Mouse (Mus musculus) intestine, embryonic 15.5 days (tissue): Measurements from ENCODE around the gene Gpr149. TPM values are rescaled to one million over a fixed set of nuclear protein-coding genes. Genes with fewer than 3 reads are reported as not detected.

Experiments used
- ATAC-seq: fragments of 200-750 bp; cut with Nextera tagmentation; 2 replicates; pipeline ENCODE4 v1.8.0; 2017; ENCODE audit warnings: moderate TSS enrichment, moderate library complexity
- H3K27ac ChIP-seq: fragments of 300-500 bp; sonication (generic); 2 replicates; pipeline ENCODE4 v1.5.1; 2015; ENCODE audit warnings: mild to moderate bottlenecking, inconsistent platforms
- H3K27me3 ChIP-seq: fragments of 300-500 bp; sonication (generic); replicated peaks from 2 replicates; pipeline ENCODE4 v1.6.1; 2015; ENCODE audit warnings: inconsistent platforms
- H3K36me3 ChIP-seq: fragments of 300-500 bp; sonication (generic); 2 replicates; pipeline ENCODE4 v1.6.1; 2015; ENCODE audit warnings: inconsistent platforms
- H3K4me1 ChIP-seq: fragments of 300-500 bp; sonication (generic); replicated peaks from 2 replicates; pipeline ENCODE4 v1.6.1; 2015; ENCODE audit warnings: inconsistent platforms
- H3K4me2 ChIP-seq: fragments of 300-500 bp; sonication (generic); replicated peaks from 2 replicates; pipeline ENCODE4 v1.6.1; 2015; ENCODE audit warnings: mild to moderate bottlenecking, inconsistent platforms
- H3K4me3 ChIP-seq: fragments of 300-500 bp; sonication (generic); replicated peaks from 2 replicates; pipeline ENCODE4 v1.5.1; 2015; ENCODE audit warnings: inconsistent platforms
- H3K9ac ChIP-seq: fragments of 300-500 bp; sonication (generic); 2 replicates; pipeline ENCODE4 v1.6.1; 2015; ENCODE audit warnings: inconsistent platforms
- H3K9me3 ChIP-seq: fragments of 300-500 bp; sonication (generic); 2 replicates; pipeline ENCODE4 v1.6.1; 2016; ENCODE audit warnings: inconsistent platforms
- WGBS: fragments of 180-500 bp; shearing (Covaris S2); methylation state at CpG from one replicate; pipeline ENCODE4 v1.1.7; 2015; 5-methylcytosine and 5-hydroxymethylcytosine counted together
- polyA plus RNA-seq: library from polyadenylated mRNA; unstranded; fragments of >200 nt; fragmentation: Nextera tagmentation; extraction: Ambion mirVana; gene quantifications from 2 replicates; pipeline ENCODE4 v1.2.1, GENCODE M21; 2015

Gene Gpr149
- polyA plus RNA-seq = 0.13 and 0.24 TPM in 2 replicates

DNA sequence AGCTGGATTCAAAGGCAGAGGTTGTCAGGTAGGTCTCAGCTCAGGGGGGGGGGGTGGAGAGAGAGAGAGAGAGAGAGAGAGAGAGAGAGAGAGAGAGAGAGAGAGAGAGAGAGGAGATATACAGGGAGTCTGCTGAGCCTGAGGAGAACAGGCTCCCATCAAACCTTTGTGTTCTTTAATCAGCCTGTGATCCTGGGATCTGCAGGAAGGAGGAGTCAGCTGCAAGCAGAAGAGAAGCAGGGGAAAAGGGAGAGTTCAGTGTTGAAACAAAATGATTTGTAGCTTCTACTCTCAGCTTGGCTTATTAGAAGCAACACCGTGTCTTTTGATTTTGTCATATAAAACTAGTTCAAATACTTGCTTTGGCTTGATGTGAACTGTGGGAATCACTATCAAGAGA, at the start of gene Gpr149:
TSS of gene Gpr149 (minus strand) at position 168 of the 400 bp plus-strand sequence.
- WGBS = 77% methylated on average over 1 of the region's 1 CpGs
- H3K9ac ChIP-seq = no peak within 1 kb of the TSS
- H3K27ac ChIP-seq = no peak within 1 kb of the TSS
- H3K27me3 ChIP-seq = peaks cover 4% of the 10 kb centered on the region; the same call in 1 of the 2 replicates
- H3K4me1 ChIP-seq = peaks cover 4% of the 10 kb centered on the region; the same call in 1 of the 2 replicates
- H3K36me3 ChIP-seq = no peaks in the 10 kb centered on the region
- H3K9me3 ChIP-seq = no peaks in the 10 kb centered on the region
- H3K4me2 ChIP-seq = peak within 1 kb of the TSS; percentile 86
- ATAC-seq = no peak
- H3K4me3 ChIP-seq = peak within 1 kb of the TSS; percentile 38

DNA sequence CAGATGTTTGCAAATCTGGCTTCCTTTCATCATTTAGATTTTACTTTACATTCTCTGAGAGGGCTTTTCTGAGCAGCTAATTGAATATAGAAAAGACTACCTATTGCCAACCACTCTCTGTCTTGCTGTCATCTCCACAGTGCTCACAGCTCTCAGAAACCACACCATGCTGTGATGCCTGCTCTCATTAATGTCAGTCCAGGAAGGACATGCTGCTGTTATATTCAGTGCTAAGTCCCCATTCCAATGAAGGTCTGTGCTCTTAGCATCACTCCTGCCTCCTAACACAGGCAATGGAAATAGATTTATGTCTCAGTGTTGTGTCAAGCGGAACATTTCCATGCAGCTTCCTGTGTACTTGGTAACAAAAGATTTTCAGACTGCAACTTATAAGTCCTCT, 45.6 kb upstream of the Gpr149 start:
- Histone ChIP-seq H3K27ac (no peak overlapping the region), H3K9me3 (no peaks in the 10 kb centered on the region), H3K9ac (no peak overlapping the region), H3K36me3 (no peaks in the 10 kb centered on the region), H3K4me1 (no peaks in the 10 kb centered on the region), H3K4me2 (no peak overlapping the region), H3K27me3 (no peaks in the 10 kb centered on the region), H3K4me3 (no peak overlapping the region)
- no peak for ATAC-seq
- WGBS = 84% methylated on average over 1 of the region's 1 CpGs

DNA sequence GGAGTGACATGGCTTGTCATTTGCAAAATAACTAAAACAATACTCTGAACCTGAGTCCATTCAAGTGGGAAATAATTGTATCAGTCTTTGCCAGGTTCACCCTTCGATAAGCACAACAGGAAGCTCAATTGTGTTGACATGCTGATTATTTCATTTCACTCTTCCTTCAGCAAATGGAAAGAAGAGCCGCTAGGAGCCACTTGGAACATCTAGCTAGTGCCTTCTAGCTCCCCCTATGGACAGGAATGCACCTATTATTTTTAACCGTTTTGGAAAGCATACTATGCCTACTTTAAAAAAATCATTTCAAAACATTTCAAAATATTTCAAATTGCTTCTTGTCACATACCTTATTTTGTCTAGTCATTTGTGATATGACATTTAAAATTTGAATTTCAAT, 5.9 kb upstream of the Gpr149 start:
- Histone ChIP-seq H3K27me3 (no peaks in the 10 kb centered on the region), H3K4me3 (no peak overlapping the region), H3K9ac (no peak overlapping the region), H3K4me2 (no peak overlapping the region), H3K4me1 (no peaks in the 10 kb centered on the region), H3K36me3 (no peaks in the 10 kb centered on the region), H3K9me3 (no peaks in the 10 kb centered on the region), H3K27ac (no peak overlapping the region)
- ATAC-seq = no peak
- 68% methylated on average over 3 of the region's 3 CpGs for WGBS

DNA sequence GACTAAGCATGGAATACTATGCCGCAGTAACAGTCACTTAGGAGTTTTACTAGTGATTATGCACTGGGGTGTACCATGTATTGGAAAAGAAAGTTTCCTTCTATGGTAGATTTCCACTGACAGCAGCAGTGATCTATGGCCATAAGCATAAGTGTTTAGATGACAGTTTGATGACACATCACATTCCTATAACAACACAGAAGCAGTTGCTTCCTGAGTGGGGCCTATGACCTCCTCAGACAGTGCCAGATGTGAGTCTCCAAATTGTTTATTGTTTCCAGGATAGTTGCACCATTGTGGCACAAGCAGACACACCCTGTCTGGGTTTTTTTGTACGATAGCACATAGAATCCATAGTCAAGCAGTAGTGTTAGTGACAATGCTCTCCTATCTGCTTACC, 991 bp upstream of the Gpr149 start:
- ATAC-seq = no peak
- H3K36me3 ChIP-seq = no peaks in the 10 kb centered on the region

DNA sequence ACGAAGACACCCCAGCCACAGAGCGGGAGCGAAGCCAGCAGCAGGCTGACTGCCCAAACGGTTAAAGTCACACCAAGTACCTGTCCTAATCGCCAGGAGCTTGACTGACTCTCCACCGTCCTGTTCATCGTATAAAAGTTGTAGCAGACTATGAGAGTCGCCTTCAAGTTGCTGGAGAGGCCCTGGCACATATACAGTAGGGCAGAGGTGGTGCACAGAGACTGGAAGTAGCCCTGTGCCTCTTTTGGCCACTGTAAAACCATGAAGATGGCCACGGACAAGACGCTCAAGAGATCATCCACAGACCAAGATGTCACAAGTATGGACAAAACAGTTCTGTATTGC, 921 bp downstream of the Gpr149 start:
- 13% methylated on average over 10 of the region's 10 CpGs for WGBS
- Histone ChIP-seq H3K27ac (no peak overlapping the region), H3K4me3 (peak overlapping the region; percentile 38), H3K4me1 (peaks cover 4% of the 10 kb centered on the region; the same call in 1 of the 2 replicates), H3K36me3 (no peaks in the 10 kb centered on the region), H3K9ac (no peak overlapping the region), H3K9me3 (no peaks in the 10 kb centered on the region), H3K27me3 (peaks cover 4% of the 10 kb centered on the region; the same call in 1 of the 2 replicates), H3K4me2 (peak overlapping the region; percentile 86)
- ATAC-seq = no peak

More for the DNA sequence above, 991 bp upstream of the Gpr149 start:
- no peak overlapping the region for H3K27ac ChIP-seq
- H3K4me2 ChIP-seq = no peak overlapping the region
- H3K27me3 ChIP-seq = peaks cover 4% of the 10 kb centered on the region; the same call in 1 of the 2 replicates
- no peaks in the 10 kb centered on the region for H3K9me3 ChIP-seq
- no peak overlapping the region for H3K4me3 ChIP-seq
- H3K9ac ChIP-seq = no peak overlapping the region
- 86% methylated on average over 2 of the region's 2 CpGs for WGBS
- H3K4me1 ChIP-seq = peaks cover 4% of the 10 kb centered on the region; the same call in 1 of the 2 replicates

DNA sequence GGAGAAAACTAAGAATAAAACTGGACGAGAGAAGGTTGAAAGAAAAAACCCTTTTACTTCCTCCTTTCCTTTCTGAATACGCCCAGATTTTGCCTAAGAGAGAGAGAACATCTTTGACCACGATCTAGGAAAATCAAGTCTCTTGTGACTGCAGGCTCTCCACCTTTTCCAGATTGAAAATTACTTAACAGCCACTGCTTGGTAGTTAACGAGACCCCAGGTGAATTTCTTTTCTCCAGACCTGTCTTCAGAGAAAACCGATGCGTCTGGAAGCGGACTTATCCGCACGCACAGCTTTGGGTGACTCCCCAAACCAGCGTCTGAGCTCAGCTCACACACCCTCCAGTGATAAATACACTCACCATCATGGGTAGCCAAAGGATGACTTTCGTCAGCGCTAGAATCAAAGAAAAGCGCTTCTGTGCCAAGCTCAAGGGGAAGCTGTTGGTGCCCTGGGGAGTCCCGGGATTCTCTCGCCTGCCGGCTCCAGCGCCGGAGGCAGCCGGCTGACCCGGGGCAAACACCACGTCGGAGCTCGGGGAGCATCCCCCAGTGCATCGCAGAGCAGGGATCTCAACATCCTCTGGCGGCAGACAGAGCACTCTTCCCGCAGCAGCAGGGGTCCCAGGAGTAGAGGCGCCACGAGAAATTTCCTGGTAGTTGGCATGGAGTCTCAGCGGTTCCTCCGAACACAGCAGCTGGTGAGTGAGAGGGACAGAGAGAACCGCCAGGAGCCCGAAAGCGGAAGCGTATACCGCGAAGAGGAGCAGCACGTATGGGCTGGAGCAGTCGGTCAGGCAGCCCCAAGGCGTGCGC, 1.5 kb downstream of the Gpr149 start:
- Histone ChIP-seq H3K4me3 (peak overlapping the region; percentile 38), H3K36me3 (no peaks in the 10 kb centered on the region), H3K27ac (no peak overlapping the region), H3K27me3 (peaks cover 4% of the 10 kb centered on the region; the same call in 1 of the 2 replicates), H3K9me3 (no peaks in the 10 kb centered on the region), H3K4me1 (peaks cover 4% of the 10 kb centered on the region; the same call in 1 of the 2 replicates), H3K9ac (0 out of 2 replicates have a peak overlapping the region, but pooled peaks have one; percentile 5), H3K4me2 (peak overlapping the region; percentile 86)
- 2% methylated on average over 40 of the region's 40 CpGs for WGBS
- peak; percentile 71; the same call in 1 of the 2 replicates for ATAC-seq

DNA sequence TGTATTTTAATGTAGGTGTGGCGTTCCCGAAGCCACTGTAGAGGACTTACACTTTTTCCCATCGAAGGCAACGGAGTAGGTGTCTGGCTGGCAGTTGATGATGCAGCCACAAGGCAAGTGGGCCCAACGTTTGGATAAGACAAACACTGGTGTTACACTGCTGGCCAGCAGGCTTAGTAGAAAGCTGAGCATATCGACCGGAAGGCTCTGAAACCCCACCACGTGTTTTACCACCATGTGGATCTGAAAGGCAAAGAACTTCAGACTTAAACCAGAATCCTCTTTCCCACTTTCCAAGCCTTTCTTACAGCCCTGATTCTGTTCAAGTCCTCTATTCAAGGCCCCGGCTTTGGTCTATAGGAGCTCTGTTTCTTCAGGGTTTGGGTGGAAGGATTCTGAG, 2.5 kb downstream of the Gpr149 start:
- H3K27me3 ChIP-seq = peaks cover 4% of the 10 kb centered on the region; the same call in 1 of the 2 replicates
- H3K9ac ChIP-seq = no peak overlapping the region
- H3K9me3 ChIP-seq = no peaks in the 10 kb centered on the region
- no peak overlapping the region for H3K4me3 ChIP-seq
- no peak overlapping the region for H3K27ac ChIP-seq
- H3K36me3 ChIP-seq = no peaks in the 10 kb centered on the region
- peaks cover 4% of the 10 kb centered on the region; the same call in 1 of the 2 replicates for H3K4me1 ChIP-seq
- 76% methylated on average over 9 of the region's 9 CpGs for WGBS
- no peak for ATAC-seq
- H3K4me2 ChIP-seq = peak overlapping the region; percentile 86; the same call in 1 of the 2 replicates

DNA sequence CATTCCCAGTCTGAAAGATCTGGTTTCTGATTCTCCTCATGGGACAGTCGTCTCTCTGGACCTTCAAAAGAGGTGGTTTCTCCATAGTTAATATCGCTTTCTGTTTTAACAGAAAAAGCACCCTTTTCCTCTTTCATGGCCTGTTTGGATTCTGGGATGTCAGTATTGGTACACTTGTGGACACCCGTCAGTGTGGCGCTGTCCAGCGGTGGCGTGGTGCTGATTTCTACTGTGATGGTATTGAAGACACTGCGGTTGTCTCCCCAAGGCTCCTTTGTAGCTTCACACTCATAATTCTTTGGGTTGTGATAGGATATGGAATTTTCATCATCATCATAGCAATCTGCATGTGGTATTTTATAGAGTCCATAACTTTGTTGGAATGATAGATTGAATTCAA, 10.1 kb downstream of the Gpr149 start:
- Histone ChIP-seq H3K4me1 (no peaks in the 10 kb centered on the region), H3K9me3 (no peaks in the 10 kb centered on the region), H3K4me2 (no peak overlapping the region), H3K9ac (no peak overlapping the region), H3K27me3 (no peaks in the 10 kb centered on the region), H3K36me3 (no peaks in the 10 kb centered on the region), H3K27ac (no peak overlapping the region), H3K4me3 (no peak overlapping the region)
- 28% methylated on average over 7 of the region's 7 CpGs for WGBS
- no peak for ATAC-seq

DNA sequence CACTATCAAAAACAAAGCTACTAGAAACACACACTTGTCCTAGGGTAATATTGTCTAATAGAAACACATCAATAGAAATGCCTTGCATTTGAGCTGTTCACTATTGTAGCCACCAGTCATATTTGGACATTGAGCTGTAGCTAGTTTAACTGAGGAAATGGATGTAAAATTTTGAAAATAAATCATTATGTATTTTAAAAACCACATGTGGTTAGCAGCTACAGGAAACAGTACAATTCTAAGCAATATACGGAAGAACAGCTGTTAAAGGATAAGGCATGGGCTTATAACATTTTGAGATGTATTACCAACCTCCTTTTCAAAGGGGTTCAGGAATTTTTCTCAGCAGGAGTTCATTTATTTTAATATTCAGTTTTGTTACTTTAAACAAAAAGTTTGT, 19.9 kb downstream of the Gpr149 start:
- Histone ChIP-seq H3K9ac (no peak overlapping the region), H3K27me3 (no peaks in the 10 kb centered on the region), H3K9me3 (no peaks in the 10 kb centered on the region), H3K36me3 (no peaks in the 10 kb centered on the region), H3K4me3 (no peak overlapping the region), H3K4me1 (no peaks in the 10 kb centered on the region), H3K4me2 (no peak overlapping the region), H3K27ac (no peak overlapping the region)
- WGBS = 70% methylated on average over 1 of the region's 1 CpGs
- no peak for ATAC-seq

DNA sequence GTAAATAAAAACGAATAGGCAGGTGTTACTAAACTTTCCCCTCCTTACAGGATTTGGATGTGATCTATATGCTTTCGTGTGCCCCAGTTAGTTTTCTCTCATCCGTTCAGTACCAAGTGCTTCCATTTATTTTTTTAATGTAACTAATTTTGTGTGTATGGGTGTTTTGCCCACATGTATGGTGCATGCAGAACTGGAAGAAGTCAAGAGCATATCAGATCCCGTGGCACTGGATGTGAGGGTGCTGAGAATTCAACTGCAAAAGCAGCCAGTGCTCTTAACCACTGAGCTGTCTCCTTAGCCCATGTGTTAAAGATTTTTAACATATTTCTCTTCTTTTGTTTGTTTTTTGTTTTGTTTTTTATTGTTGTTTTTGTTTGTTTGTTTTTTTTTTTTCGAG, 77.3 kb downstream of the Gpr149 start:
- no peaks in the 10 kb centered on the region for H3K9me3 ChIP-seq
- H3K9ac ChIP-seq = no peak overlapping the region
- H3K4me3 ChIP-seq = no peak overlapping the region
- no peak overlapping the region for H3K27ac ChIP-seq
- H3K36me3 ChIP-seq = no peaks in the 10 kb centered on the region
- 63% methylated on average over 5 of the region's 5 CpGs for WGBS
- H3K4me1 ChIP-seq = no peaks in the 10 kb centered on the region
- H3K4me2 ChIP-seq = no peak overlapping the region
- no peaks in the 10 kb centered on the region for H3K27me3 ChIP-seq
- ATAC-seq = no peak

DNA sequence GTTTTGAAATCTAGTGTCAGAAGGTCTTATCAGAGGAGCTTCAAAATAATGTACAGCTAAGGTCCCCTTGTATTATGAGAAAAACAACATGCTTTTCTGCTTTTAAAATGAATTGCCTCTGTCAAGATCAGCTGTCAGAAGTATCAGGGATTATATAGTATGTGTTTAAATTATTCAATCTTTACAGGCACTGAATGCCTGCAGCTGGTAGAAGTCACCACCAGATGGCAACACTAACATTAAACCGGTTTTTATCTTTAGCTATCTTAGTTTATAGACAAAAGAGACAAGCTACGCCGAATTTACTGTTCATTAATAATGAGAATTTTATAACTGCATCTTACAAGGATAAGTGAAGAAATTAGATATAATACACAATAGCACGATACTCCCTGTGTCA, 77.8 kb downstream of the Gpr149 start:
- H3K4me2 ChIP-seq = no peak overlapping the region
- no peak overlapping the region for H3K4me3 ChIP-seq
- no peaks in the 10 kb centered on the region for H3K27me3 ChIP-seq
- H3K9me3 ChIP-seq = no peaks in the 10 kb centered on the region
- ATAC-seq = no peak
- no peak overlapping the region for H3K27ac ChIP-seq
- WGBS = 38% methylated on average over 4 of the region's 4 CpGs
- no peaks in the 10 kb centered on the region for H3K36me3 ChIP-seq
- no peak overlapping the region for H3K9ac ChIP-seq
- no peaks in the 10 kb centered on the region for H3K4me1 ChIP-seq

DNA sequence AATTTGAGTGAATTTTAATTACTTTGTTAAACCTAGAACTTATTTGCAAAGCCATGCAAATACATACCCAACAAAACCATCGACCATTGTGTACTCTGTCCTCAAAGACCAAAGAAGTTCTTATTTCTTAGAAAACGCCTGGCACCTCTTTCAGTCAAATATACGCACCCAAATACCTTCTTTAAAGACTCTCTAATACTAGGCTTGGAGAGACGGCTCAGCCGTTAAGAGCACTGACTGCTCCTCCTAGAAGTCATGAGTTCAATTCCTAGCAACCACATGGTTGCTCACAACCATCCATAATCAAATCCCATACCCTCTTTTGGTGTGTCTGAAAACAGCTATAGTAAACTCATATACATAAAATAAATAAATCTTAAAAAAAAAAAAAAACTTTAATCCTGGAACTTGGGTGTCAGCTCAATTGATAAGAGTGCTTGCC, 97.7 kb downstream of the Gpr149 start:
- Histone ChIP-seq H3K4me2 (peak overlapping the region; percentile 51), H3K27ac (no peak overlapping the region), H3K4me1 (peaks cover 6% of the 10 kb centered on the region; the same call in 1 of the 2 replicates), H3K27me3 (no peaks in the 10 kb centered on the region), H3K36me3 (no peaks in the 10 kb centered on the region), H3K9ac (no peak overlapping the region), H3K9me3 (no peaks in the 10 kb centered on the region), H3K4me3 (peak overlapping the region; percentile 97)
- peak; percentile 29 for ATAC-seq
- 42% methylated on average over 5 of the region's 5 CpGs for WGBS
